Comparison of ENCODE assay signal across 7 mouse cellular contexts in genomic region chr4:35310396-35310977, GRCm38 (mm10).
A peak's percentile ranks its signal among the peaks of the same experiment; 100 is the strongest.
DNase-seq lines count a peak whose midpoint lies in the region; ATAC-seq lines count a peak whose summit lies in the region.

No protein-coding gene starts in this region.

- H3K36me3 ChIP-seq in intestine, embryonic 15.5 days: no peaks in the 10 kb centered on the region

- DNase-seq in layer of hippocampus, adult 11-12 months (ENCODE audit: low spot score): peak; percentile 25
- DNase-seq in layer of hippocampus, adult 9-10 months (ENCODE audit: low spot score): no peak
- peak; percentile 11 for DNase-seq in WW6 (ENCODE audit: low read depth, low spot score)
- peak; percentile 70 for DNase-seq in embryo, embryonic 10.5 days (ENCODE audit: low spot score)
- DNase-seq in lung, postnatal 14 days: peak; percentile 22
- peak; percentile 39 for DNase-seq in thymus, postnatal 14 days

- H3K9me3 ChIP-seq in intestine, embryonic 15.5 days: no peaks in the 10 kb centered on the region

- no peak overlapping the region for H3K9ac ChIP-seq in intestine, embryonic 15.5 days

- no peaks in the 10 kb centered on the region for H3K4me1 ChIP-seq in intestine, embryonic 15.5 days (replicated peaks)

- no peak overlapping the region for H3K4me2 ChIP-seq in intestine, embryonic 15.5 days (replicated peaks)

- H3K27ac ChIP-seq in intestine, embryonic 15.5 days: no peak overlapping the region

- WGBS in intestine, embryonic 15.5 days: 61% methylated on average over 5 of the region's 5 CpGs

- no peak overlapping the region for H3K4me3 ChIP-seq in intestine, embryonic 15.5 days (replicated peaks)

- no peaks in the 10 kb centered on the region for H3K27me3 ChIP-seq in intestine, embryonic 15.5 days (replicated peaks)

- peak; percentile 36; the same call in 1 of the 2 replicates for ATAC-seq in intestine, embryonic 15.5 days
